ENCODE assay signal across 8 mouse cellular contexts in the genomic region with DNA sequence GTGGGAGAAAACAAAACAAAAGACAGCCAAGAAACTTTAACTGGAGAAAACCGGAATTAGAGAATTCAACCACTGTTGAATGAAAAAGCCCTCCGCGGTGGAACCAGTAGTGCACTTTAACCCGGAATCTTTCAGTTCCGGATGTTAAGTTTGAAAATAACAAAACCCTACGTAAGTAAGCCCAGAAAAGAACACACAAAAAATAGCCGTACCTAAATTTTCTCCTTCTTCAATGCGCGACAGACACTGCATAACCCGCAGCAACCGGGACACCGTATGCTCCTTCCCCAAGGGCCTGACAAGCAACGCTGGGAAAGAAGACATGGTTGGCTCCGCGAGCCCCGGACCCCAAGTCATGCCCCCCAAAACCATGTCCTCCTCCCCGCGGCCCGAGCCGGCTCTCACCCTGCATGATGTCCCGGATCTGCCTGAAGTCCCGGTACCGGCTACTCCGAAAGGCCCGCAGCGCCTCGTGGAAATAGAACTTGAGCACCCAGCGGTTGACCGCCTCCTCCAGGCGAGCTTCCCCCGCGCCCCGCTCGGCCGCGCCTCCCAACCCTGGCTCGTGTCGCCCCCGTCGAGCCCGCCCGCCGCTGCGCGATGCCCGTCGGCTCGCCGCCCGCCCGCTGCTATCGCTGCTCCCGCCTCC. TPM values are rescaled to one million over a fixed set of nuclear protein-coding genes. Genes with fewer than 3 reads are reported as not detected.
DNase-seq lines count a peak whose midpoint lies in the region; ATAC-seq lines count a peak whose summit lies in the region.

No protein-coding gene starts in this region.

- peaks cover 32% of the 10 kb centered on the region for H3K36me3 ChIP-seq in heart, embryonic 12.5 days

- H3K4me3 ChIP-seq in heart, embryonic 12.5 days, result peak overlapping the region; percentile 84

- no peak for DNase-seq in heart, postnatal 25 days (ENCODE audit: low spot score)
- peak; percentile 69 for DNase-seq in CD4-positive, CD25-positive, alpha-beta regulatory T cell, adult 2 months (ENCODE audit: low read depth, low spot score)
- DNase-seq in embryo, embryonic 10.5 days (ENCODE audit: low spot score), result peak; percentile 62
- DNase-seq in ovary, adult 18-20 months (ENCODE audit: low spot score), result no peak
- DNase-seq in adrenal gland, adult 2 months, result no peak

- peaks cover 24% of the 10 kb centered on the region for H3K4me1 ChIP-seq in heart, embryonic 12.5 days (replicated peaks)

- intact Hi-C loops in heart, postnatal 25 days (cut with DNase I), result no loop called here

- no peaks in the 10 kb centered on the region for H3K9me3 ChIP-seq in heart, embryonic 12.5 days (replicated peaks)

- ATAC-seq in heart, embryonic 12.5 days (ENCODE audit: insufficient number of reproducible peaks, low FRiP score), result peak; percentile 89; the same call in 1 of the 2 replicates
- peak; percentile 54 for ATAC-seq in inflammation-experienced regulatory T-cells, adult 6 months
- ATAC-seq in monocyte, adult 5-6 weeks (replicated peaks; ENCODE audit: insufficient number of reproducible peaks, low FRiP score, low TSS enrichment, poor library complexity, severe bottlenecking), result peak; percentile 36; the same call in 1 of the 2 replicates

- H3K9ac ChIP-seq in heart, embryonic 12.5 days, result peak overlapping the region; percentile 91

- H3K27ac ChIP-seq in heart, embryonic 12.5 days (ENCODE audit: poor library complexity, severe bottlenecking), result peak overlapping the region; percentile 88

- peak overlapping the region; percentile 71 for H3K4me2 ChIP-seq in heart, embryonic 12.5 days

- no peaks in the 10 kb centered on the region for H3K27me3 ChIP-seq in heart, embryonic 12.5 days (replicated peaks)

- 1% methylated on average over 48 of the region's 53 CpGs for WGBS in heart, embryonic 12.5 days

RNA-seq across cellular contexts. Expression of a gene that starts 0.5 kb away (rescaled TPM):
- polyA plus RNA-seq in heart, embryonic 12.5 days (2016; fragmentation: Nextera tagmentation; extraction: Ambion mirVana), result 12.0 and 12.7 TPM in 2 replicates
- 10 to 100 TPM; 10.5 to 13.2 TPM for total RNA-seq in heart, postnatal 25 days (2021)
- 10 to 100 TPM in 2 of 3 experiments, 1 to 10 TPM in 1; 8.9 to 14.8 (median 11.5) TPM for polyA plus RNA-seq in inflammation-experienced regulatory T-cells, adult 6 months (2017; shearing (Covaris generic))
- total RNA-seq in monocyte, adult 5-6 weeks (2017), result 11.3 to 22.7 TPM (median 13.9 TPM) in 3 replicates
- total RNA-seq in adrenal gland, adult 2 months (2021), result 10 to 100 TPM; 22.9 to 23.5 TPM
- polyA plus RNA-seq in adrenal gland, adult 2 months (2012; rRNA removed), result 5.5 and 6.3 TPM in 2 replicates

RNA-seq across cellular contexts. Expression of a gene that starts 30.4 kb away (rescaled TPM):
- polyA plus RNA-seq in heart, embryonic 12.5 days (2016; fragmentation: Nextera tagmentation; extraction: Ambion mirVana), result not detected in 2 replicates
- total RNA-seq in heart, postnatal 25 days (2021), result not detected
- polyA plus RNA-seq in inflammation-experienced regulatory T-cells, adult 6 months (2017; shearing (Covaris generic)), result under 1 TPM in 1 of 3 experiments, not detected in 2; 0.52 TPM
- total RNA-seq in monocyte, adult 5-6 weeks (2017), result not detected in 3 replicates
- not detected for total RNA-seq in adrenal gland, adult 2 months (2021)
- not detected in 2 replicates for polyA plus RNA-seq in adrenal gland, adult 2 months (2012; rRNA removed)

RNA-seq across cellular contexts. Expression of a gene that starts 39.2 kb away (rescaled TPM):
- 54.0 and 55.8 TPM in 2 replicates for polyA plus RNA-seq in heart, embryonic 12.5 days (2016; fragmentation: Nextera tagmentation; extraction: Ambion mirVana)
- total RNA-seq in heart, postnatal 25 days (2021), result 10 to 100 TPM; 21.1 to 21.2 TPM
- 10 to 100 TPM; 61.0 to 87.4 (median 78.2) TPM for polyA plus RNA-seq in inflammation-experienced regulatory T-cells, adult 6 months (2017; shearing (Covaris generic))
- 10.0 to 41.7 TPM (median 25.7 TPM) in 3 replicates for total RNA-seq in monocyte, adult 5-6 weeks (2017)
- total RNA-seq in adrenal gland, adult 2 months (2021), result 10 to 100 TPM; 49.3 to 54.3 TPM
- polyA plus RNA-seq in adrenal gland, adult 2 months (2012; rRNA removed), result 15.3 and 17.2 TPM in 2 replicates

RNA-seq across cellular contexts. Expression of a gene that starts 39.4 kb away (rescaled TPM):
- polyA plus RNA-seq in heart, embryonic 12.5 days (2016; fragmentation: Nextera tagmentation; extraction: Ambion mirVana), result 31.4 and 31.8 TPM in 2 replicates
- 10 to 100 TPM; 18.2 to 19.2 TPM for total RNA-seq in heart, postnatal 25 days (2021)
- 1 to 10 TPM; 6.0 to 9.5 (median 7.4) TPM for polyA plus RNA-seq in inflammation-experienced regulatory T-cells, adult 6 months (2017; shearing (Covaris generic))
- 12.4 to 21.3 TPM (median 19.2 TPM) in 3 replicates for total RNA-seq in monocyte, adult 5-6 weeks (2017)
- 10 to 100 TPM; 36.6 to 37.6 TPM for total RNA-seq in adrenal gland, adult 2 months (2021)
- 31.1 and 36.8 TPM in 2 replicates for polyA plus RNA-seq in adrenal gland, adult 2 months (2012; rRNA removed)

RNA-seq across cellular contexts. Expression of a gene that starts 47.4 kb away (rescaled TPM):
- polyA plus RNA-seq in heart, embryonic 12.5 days (2016; fragmentation: Nextera tagmentation; extraction: Ambion mirVana), result 48.0 and 49.0 TPM in 2 replicates
- total RNA-seq in heart, postnatal 25 days (2021), result 10 to 100 TPM; 60.1 to 60.8 TPM
- polyA plus RNA-seq in inflammation-experienced regulatory T-cells, adult 6 months (2017; shearing (Covaris generic)), result 1 to 10 TPM; 1.2 to 5.6 (median 3.0) TPM
- 7.6 to 22.4 TPM (median 8.8 TPM) in 3 replicates for total RNA-seq in monocyte, adult 5-6 weeks (2017)
- 10 to 100 TPM; 40.4 to 62.3 TPM for total RNA-seq in adrenal gland, adult 2 months (2021)
- 133 and 144 TPM in 2 replicates for polyA plus RNA-seq in adrenal gland, adult 2 months (2012; rRNA removed)

Comparison
In these comparisons a context has a peak if more than half of its experiments do, and no peak if none do; other contexts are left out.
1. ATAC-seq: peak in every context shown above with its lines; median percentile 89 in heart, embryonic 12.5 days; 54 in inflammation-experienced regulatory T-cells, adult 6 months; 36 in monocyte, adult 5-6 weeks.
2. DNase-seq: peak in CD4-positive, CD25-positive, alpha-beta regulatory T cell, adult 2 months (single experiment) and embryo, embryonic 10.5 days (single experiment); none in heart, postnatal 25 days (single experiment), ovary, adult 18-20 months (single experiment) and adrenal gland, adult 2 months (single experiment).